ENCODE assay signal across 8 mouse cellular contexts in the genomic region with DNA sequence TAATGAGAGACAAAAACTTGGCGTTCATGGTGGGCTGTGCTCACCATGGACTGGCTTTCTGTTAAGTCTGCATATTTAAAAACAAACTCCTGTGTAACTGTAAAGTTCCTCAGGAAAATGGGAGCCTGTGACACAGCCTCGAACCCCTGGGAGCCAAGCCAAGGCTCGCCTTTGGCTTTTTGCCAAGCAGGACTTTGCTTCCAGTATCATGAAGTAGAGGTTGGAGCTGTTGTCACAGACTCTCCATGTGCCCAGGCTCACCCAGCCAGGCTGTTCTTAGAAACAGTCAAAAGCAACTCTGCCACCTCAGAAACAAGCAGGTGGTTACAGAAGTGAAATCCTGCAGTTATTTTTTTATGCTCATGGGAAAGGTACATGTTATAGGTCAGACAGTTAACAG. TPM values are rescaled to one million over a fixed set of nuclear protein-coding genes. Genes with fewer than 3 reads are reported as not detected.
DNase-seq lines count a peak whose midpoint lies in the region; ATAC-seq lines count a peak whose summit lies in the region.

No protein-coding gene starts in this region.

- ATAC-seq in forebrain, embryonic 14.5 days: no peak
- no peak for ATAC-seq in forebrain, embryonic 16.5 days
- 0 out of 2 replicates have a peak, but pooled peaks have one; percentile 31 for ATAC-seq in lung, embryonic 16.5 days (ENCODE audit: low read depth)
- peak; percentile 58; the same call in 1 of the 2 replicates for ATAC-seq in intestine, embryonic 15.5 days

- peak; percentile 38 for DNase-seq in forebrain, embryonic 14.5 days (ENCODE audit: low spot score)
- DNase-seq in lung, postnatal 25 days (ENCODE audit: low spot score): no peak
- peak; percentile 54 for DNase-seq in ovary, postnatal 36 days (ENCODE audit: low spot score)
- no peak for DNase-seq in left cerebral cortex, adult 9 months (ENCODE audit: low spot score in 2 of 2)
- DNase-seq in midbrain, embryonic 10.5 days (ENCODE audit: low spot score): no peak

- no peak overlapping the region for H3K9ac ChIP-seq in forebrain, embryonic 14.5 days (ENCODE audit: low read length)
- no peak overlapping the region for H3K9ac ChIP-seq in forebrain, embryonic 16.5 days (replicated peaks; ENCODE audit: low read depth, low read length)
- H3K9ac ChIP-seq in lung, embryonic 16.5 days (ENCODE audit: low read length): no peak overlapping the region
- no peak overlapping the region for H3K9ac ChIP-seq in intestine, embryonic 15.5 days

- no peak overlapping the region for H3K4me3 ChIP-seq in forebrain, embryonic 14.5 days (ENCODE audit: low read depth, low read length)
- H3K4me3 ChIP-seq in forebrain, embryonic 16.5 days (replicated peaks; ENCODE audit: low read length): no peak overlapping the region
- H3K4me3 ChIP-seq in lung, embryonic 16.5 days (ENCODE audit: low read length): no peak overlapping the region
- H3K4me3 ChIP-seq in intestine, embryonic 15.5 days (replicated peaks): no peak overlapping the region
- no peak overlapping the region for H3K4me3 ChIP-seq in midbrain, embryonic 10.5 days

- H3K4me1 ChIP-seq in forebrain, embryonic 14.5 days (ENCODE audit: control insufficient read depth, insufficient read depth, low read length): no peaks in the 10 kb centered on the region
- H3K4me1 ChIP-seq in forebrain, embryonic 16.5 days (replicated peaks; ENCODE audit: control insufficient read depth, insufficient read depth, low read length): peaks cover 6% of the 10 kb centered on the region
- 0 out of 2 replicates have a peak, but pooled peaks cover 3% of the 10 kb centered on the region for H3K4me1 ChIP-seq in lung, embryonic 16.5 days (replicated peaks; ENCODE audit: control insufficient read depth, insufficient read depth, low read length)
- peaks cover 6% of the 10 kb centered on the region; the same call in 1 of the 2 replicates for H3K4me1 ChIP-seq in intestine, embryonic 15.5 days (replicated peaks)
- no peaks in the 10 kb centered on the region for H3K4me1 ChIP-seq in midbrain, embryonic 10.5 days

- no peaks in the 10 kb centered on the region for H3K9me3 ChIP-seq in forebrain, embryonic 14.5 days (replicated peaks; ENCODE audit: control insufficient read depth, low read length)
- H3K9me3 ChIP-seq in forebrain, embryonic 16.5 days (ENCODE audit: control insufficient read depth, low read length): no peaks in the 10 kb centered on the region
- no peaks in the 10 kb centered on the region for H3K9me3 ChIP-seq in lung, embryonic 16.5 days (ENCODE audit: control insufficient read depth, low read length)
- no peaks in the 10 kb centered on the region for H3K9me3 ChIP-seq in intestine, embryonic 15.5 days
- no peaks in the 10 kb centered on the region for H3K9me3 ChIP-seq in midbrain, embryonic 10.5 days (replicated peaks)

- WGBS in forebrain, embryonic 14.5 days: 37% methylated on average over 3 of the region's 3 CpGs
- WGBS in forebrain, embryonic 16.5 days: 35% methylated on average over 3 of the region's 3 CpGs
- 26% methylated on average over 3 of the region's 3 CpGs for WGBS in lung, embryonic 16.5 days
- 37% methylated on average over 3 of the region's 3 CpGs for WGBS in intestine, embryonic 15.5 days
- WGBS in midbrain, embryonic 10.5 days: 80% methylated on average over 3 of the region's 3 CpGs

- no peak overlapping the region for H3K4me2 ChIP-seq in forebrain, embryonic 14.5 days (ENCODE audit: low read length)
- H3K4me2 ChIP-seq in forebrain, embryonic 16.5 days (ENCODE audit: low read length): no peak overlapping the region
- H3K4me2 ChIP-seq in lung, embryonic 16.5 days (ENCODE audit: low read depth, low read length): no peak overlapping the region
- no peak overlapping the region for H3K4me2 ChIP-seq in intestine, embryonic 15.5 days (replicated peaks)

- no peaks in the 10 kb centered on the region for H3K36me3 ChIP-seq in forebrain, embryonic 14.5 days (ENCODE audit: control insufficient read depth, insufficient read depth, low read length)
- H3K36me3 ChIP-seq in forebrain, embryonic 16.5 days (ENCODE audit: control insufficient read depth, insufficient read depth): no peaks in the 10 kb centered on the region
- H3K36me3 ChIP-seq in lung, embryonic 16.5 days (ENCODE audit: control insufficient read depth, insufficient read depth, low read length): no peaks in the 10 kb centered on the region
- no peaks in the 10 kb centered on the region for H3K36me3 ChIP-seq in intestine, embryonic 15.5 days
- H3K36me3 ChIP-seq in midbrain, embryonic 10.5 days: no peaks in the 10 kb centered on the region

- H3K27me3 ChIP-seq in forebrain, embryonic 14.5 days (replicated peaks; ENCODE audit: control insufficient read depth, insufficient read depth, low read length): no peaks in the 10 kb centered on the region
- no peaks in the 10 kb centered on the region for H3K27me3 ChIP-seq in forebrain, embryonic 16.5 days (replicated peaks; ENCODE audit: control insufficient read depth, insufficient read depth, low read length)
- no peaks in the 10 kb centered on the region for H3K27me3 ChIP-seq in lung, embryonic 16.5 days (ENCODE audit: control insufficient read depth, insufficient read depth, low read depth, low read length)
- no peaks in the 10 kb centered on the region for H3K27me3 ChIP-seq in intestine, embryonic 15.5 days (replicated peaks)
- H3K27me3 ChIP-seq in midbrain, embryonic 10.5 days (ENCODE audit: low read depth, poor library complexity, severe bottlenecking): no peaks in the 10 kb centered on the region

- H3K27ac ChIP-seq in forebrain, embryonic 14.5 days (ENCODE audit: low read depth, low read length): no peak overlapping the region
- no peak overlapping the region for H3K27ac ChIP-seq in forebrain, embryonic 16.5 days (ENCODE audit: low read length)
- H3K27ac ChIP-seq in lung, embryonic 16.5 days (ENCODE audit: low read length): no peak overlapping the region
- H3K27ac ChIP-seq in intestine, embryonic 15.5 days: no peak overlapping the region
- no peak overlapping the region for H3K27ac ChIP-seq in midbrain, embryonic 10.5 days (replicated peaks)

RNA-seq across cellular contexts. Expression of a gene that starts 18.9 kb away (rescaled TPM):
- 0.56 and 0.72 TPM in 2 replicates for polyA plus RNA-seq in forebrain, embryonic 14.5 days (2014; fragmentation: Nextera tagmentation; extraction: Ambion mirVana)
- polyA plus RNA-seq in forebrain, embryonic 16.5 days (2015; fragmentation: Nextera tagmentation; extraction: Ambion mirVana): 0.24 and 0.39 TPM in 2 replicates
- polyA plus RNA-seq in lung, embryonic 16.5 days (2015; fragmentation: Nextera tagmentation; extraction: Ambion mirVana): 1.2 and 2.0 TPM in 2 replicates
- 0.78 and 1.1 TPM in 2 replicates for polyA plus RNA-seq in intestine, embryonic 15.5 days (2015; fragmentation: Nextera tagmentation; extraction: Ambion mirVana)
- polyA plus RNA-seq in midbrain, embryonic 10.5 days (2016; fragmentation: Nextera tagmentation; extraction: Ambion mirVana): 0.15 and 0.56 TPM in 2 replicates

RNA-seq across cellular contexts. Expression of a gene that starts 32.4 kb away (rescaled TPM):
- polyA plus RNA-seq in forebrain, embryonic 14.5 days (2014; fragmentation: Nextera tagmentation; extraction: Ambion mirVana): 0.06 TPM in 1 of 2 replicates, not detected in the other
- 0.22 and 0.24 TPM in 2 replicates for polyA plus RNA-seq in forebrain, embryonic 16.5 days (2015; fragmentation: Nextera tagmentation; extraction: Ambion mirVana)
- 1.6 and 3.7 TPM in 2 replicates for polyA plus RNA-seq in lung, embryonic 16.5 days (2015; fragmentation: Nextera tagmentation; extraction: Ambion mirVana)
- 0.78 and 0.79 TPM in 2 replicates for polyA plus RNA-seq in intestine, embryonic 15.5 days (2015; fragmentation: Nextera tagmentation; extraction: Ambion mirVana)
- not detected in 2 replicates for polyA plus RNA-seq in midbrain, embryonic 10.5 days (2016; fragmentation: Nextera tagmentation; extraction: Ambion mirVana)

Comparison
In these comparisons a context has a peak if more than half of its experiments do, and no peak if none do; other contexts are left out.
1. ATAC-seq: peak in lung, embryonic 16.5 days (single experiment) and intestine, embryonic 15.5 days (single experiment); none in forebrain, embryonic 14.5 days (single experiment) and forebrain, embryonic 16.5 days (single experiment).
2. DNase-seq: peak in forebrain, embryonic 14.5 days (single experiment) and ovary, postnatal 36 days (single experiment); none in lung, postnatal 25 days (single experiment), left cerebral cortex, adult 9 months (0 of 2) and midbrain, embryonic 10.5 days (single experiment).